Mouse (Mus musculus): ENCODE results near the gene Caskin2. TPM values are rescaled to one million over a fixed set of nuclear protein-coding genes. Genes with fewer than 3 reads are reported as not detected.
A peak's percentile ranks its signal among the peaks of the same experiment; 100 is the strongest.

The Caskin2 gene
- polyA plus RNA-seq, 1 experiment from 2014 or later = 6.6 TPM

DNA sequence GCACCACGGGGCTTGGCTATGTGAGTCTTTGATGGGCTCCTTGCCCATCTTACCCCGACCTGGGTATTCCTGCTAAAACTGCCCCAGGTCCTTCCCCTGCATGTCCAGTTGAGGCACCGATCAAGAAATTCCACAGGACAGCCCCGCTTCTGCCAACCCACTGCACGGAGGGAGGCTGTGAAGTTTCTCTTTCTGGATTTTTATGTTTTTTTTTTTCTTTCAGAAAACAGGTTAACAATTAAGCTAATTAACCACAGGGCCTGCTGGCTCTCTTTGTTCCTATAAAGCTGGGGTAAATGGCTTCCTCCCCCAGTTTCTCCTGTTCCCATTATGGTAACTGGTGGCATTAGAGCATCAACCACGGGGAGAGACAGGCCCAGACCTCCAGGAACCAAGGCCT lies 20.6 kb upstream of the Caskin2 start:
- Histone ChIP-seq H3K4me3 (ENCODE audit: low read depth, low read length) (no peak overlapping the region), H3K4me2 (replicated peaks; ENCODE audit: low read depth) (no peak overlapping the region), H3K4me1 (replicated peaks; ENCODE audit: control insufficient read depth, insufficient read depth) (peaks cover 15% of the 10 kb centered on the region), H3K27ac (replicated peaks) (peak overlapping the region; percentile 86), H3K27me3 (ENCODE audit: control insufficient read depth, insufficient read depth, low read length) (no peaks in the 10 kb centered on the region), H3K9me3 (ENCODE audit: control insufficient read depth, low read length) (no peaks in the 10 kb centered on the region), H3K36me3 (ENCODE audit: control insufficient read depth, insufficient read depth, low read length) (no peaks in the 10 kb centered on the region), H3K9ac (ENCODE audit: low read length) (peak overlapping the region; percentile 23; the same call in 1 of the 2 replicates)
- WGBS = 70% methylated on average over 6 of the region's 6 CpGs
- ATAC-seq (ENCODE audit: low FRiP score, low TSS enrichment) = no peak
- no peak for DNase-seq (ENCODE audit: low spot score)
- no peak for TF ChIP-seq CTCF (IDR thresholded peaks at IDR 0.05; ENCODE audit: low read depth)
- no peak for TF ChIP-seq EP300 (optimal IDR thresholded peaks at IDR 0.05)

DNA sequence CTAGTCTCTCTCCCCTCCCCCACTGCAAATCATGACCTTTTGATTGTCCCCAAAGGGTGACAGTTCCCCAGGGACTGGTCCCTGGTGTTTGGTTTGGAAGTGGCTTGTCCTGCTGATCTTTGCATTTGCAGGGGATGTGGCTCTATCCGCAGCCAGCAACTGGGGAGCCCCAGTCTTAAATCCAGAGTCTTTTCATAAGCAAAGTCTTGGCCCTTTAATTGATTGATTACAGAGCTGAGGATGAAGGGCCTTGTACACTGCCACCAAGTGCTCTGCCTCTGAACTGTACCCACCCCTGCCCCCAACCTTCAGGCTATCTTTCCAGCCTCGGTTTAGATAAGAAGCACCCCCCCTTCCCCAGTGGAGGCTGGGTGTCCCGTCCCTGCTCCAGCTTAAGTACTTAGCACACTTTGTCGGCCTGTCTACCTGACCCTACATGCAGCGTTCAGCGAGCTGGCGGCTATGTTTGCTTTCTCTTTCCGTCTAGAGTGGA lies 19.6 kb upstream of the Caskin2 start:
- ATAC-seq (ENCODE audit: low FRiP score, low TSS enrichment) (peak; percentile 46), DNase-seq (ENCODE audit: low spot score) (peak; percentile 77)
- Histone ChIP-seq H3K9me3 (ENCODE audit: control insufficient read depth, low read length) (no peaks in the 10 kb centered on the region), H3K9ac (ENCODE audit: low read length) (no peak overlapping the region), H3K27ac (replicated peaks) (peak overlapping the region; percentile 76), H3K4me3 (ENCODE audit: low read depth, low read length) (no peak overlapping the region), H3K4me1 (replicated peaks; ENCODE audit: control insufficient read depth, insufficient read depth) (peaks cover 15% of the 10 kb centered on the region), H3K36me3 (ENCODE audit: control insufficient read depth, insufficient read depth, low read length) (no peaks in the 10 kb centered on the region), H3K4me2 (replicated peaks; ENCODE audit: low read depth) (peak overlapping the region; percentile 33; the same call in 1 of the 2 replicates), H3K27me3 (ENCODE audit: control insufficient read depth, insufficient read depth, low read length) (no peaks in the 10 kb centered on the region)
- WGBS = 15% methylated on average over 8 of the region's 8 CpGs
- TF ChIP-seq EP300 (optimal IDR thresholded peaks at IDR 0.05) = no peak
- TF ChIP-seq CTCF (IDR thresholded peaks at IDR 0.05; ENCODE audit: low read depth) = peak; percentile 40

DNA sequence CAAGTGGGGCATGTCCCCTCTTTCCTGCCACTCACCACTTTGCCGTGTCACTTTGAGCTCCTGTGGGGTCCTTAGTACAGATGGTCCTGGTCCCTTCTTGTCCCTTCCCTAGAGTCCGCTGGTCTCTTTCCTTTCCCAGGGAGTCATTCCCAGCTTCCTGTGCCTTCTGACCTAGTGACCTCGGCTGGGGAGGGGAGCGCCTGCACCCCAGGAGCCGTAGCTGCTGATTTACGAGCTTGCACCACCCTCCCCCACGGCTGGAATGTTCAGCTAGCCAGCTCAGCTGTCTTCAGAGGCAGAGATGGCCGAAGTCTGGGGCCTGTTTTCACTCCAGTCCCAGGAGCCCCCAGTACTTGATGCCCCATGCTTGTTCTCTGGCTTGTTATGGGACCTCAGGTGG lies 19.1 kb upstream of the Caskin2 start:
- ATAC-seq (ENCODE audit: low FRiP score, low TSS enrichment) = no peak
- H3K9ac ChIP-seq (ENCODE audit: low read length) = 0 out of 2 replicates have a peak overlapping the region, but pooled peaks have one; percentile 35
- TF ChIP-seq EP300 (optimal IDR thresholded peaks at IDR 0.05) = no peak
- TF ChIP-seq CTCF (IDR thresholded peaks at IDR 0.05; ENCODE audit: low read depth) = no peak

DNA sequence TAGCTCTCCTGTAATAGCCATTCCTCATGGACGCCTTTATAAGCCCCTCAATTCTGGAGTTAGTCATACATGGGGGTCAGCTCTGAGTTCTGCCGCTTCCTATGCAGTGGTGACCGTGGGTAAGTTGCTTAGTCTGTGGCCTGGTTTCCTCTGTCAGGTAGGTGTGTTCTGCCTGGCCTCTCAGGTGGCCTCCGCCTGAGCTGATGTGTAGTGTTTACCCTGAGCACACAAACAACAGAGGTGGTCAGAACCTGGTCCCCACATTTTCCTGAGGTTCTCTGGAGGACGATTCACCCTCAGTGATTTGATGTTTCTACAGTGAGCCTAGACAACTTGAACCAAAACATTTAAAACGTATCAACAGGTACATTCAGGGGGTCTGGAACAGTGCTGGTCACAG lies 18.6 kb upstream of the Caskin2 start:
- Histone ChIP-seq H3K9ac (ENCODE audit: low read length) (0 out of 2 replicates have a peak overlapping the region, but pooled peaks have one; percentile 35), H3K27ac (replicated peaks) (peak overlapping the region; percentile 76), H3K36me3 (ENCODE audit: control insufficient read depth, insufficient read depth, low read length) (no peaks in the 10 kb centered on the region), H3K4me2 (replicated peaks; ENCODE audit: low read depth) (peak overlapping the region; percentile 33), H3K4me1 (replicated peaks; ENCODE audit: control insufficient read depth, insufficient read depth) (peaks cover 15% of the 10 kb centered on the region), H3K9me3 (ENCODE audit: control insufficient read depth, low read length) (no peaks in the 10 kb centered on the region), H3K27me3 (ENCODE audit: control insufficient read depth, insufficient read depth, low read length) (no peaks in the 10 kb centered on the region), H3K4me3 (ENCODE audit: low read depth, low read length) (no peak overlapping the region)
- TF ChIP-seq CTCF (IDR thresholded peaks at IDR 0.05; ENCODE audit: low read depth) (no peak), EP300 (optimal IDR thresholded peaks at IDR 0.05) (no peak)
- 53% methylated on average over 6 of the region's 6 CpGs for WGBS
- ATAC-seq (ENCODE audit: low FRiP score, low TSS enrichment) (peak; percentile 45; the same call in 1 of the 2 replicates), DNase-seq (ENCODE audit: low spot score) (no peak)

More for the DNA sequence above, 19.1 kb upstream of the Caskin2 start:
- 15% methylated on average over 8 of the region's 8 CpGs for WGBS
- DNase-seq (ENCODE audit: low spot score) = peak; percentile 63
- Histone ChIP-seq H3K27me3 (ENCODE audit: control insufficient read depth, insufficient read depth, low read length) (no peaks in the 10 kb centered on the region), H3K4me1 (replicated peaks; ENCODE audit: control insufficient read depth, insufficient read depth) (peaks cover 15% of the 10 kb centered on the region), H3K27ac (replicated peaks) (peak overlapping the region; percentile 76), H3K36me3 (ENCODE audit: control insufficient read depth, insufficient read depth, low read length) (no peaks in the 10 kb centered on the region), H3K4me3 (ENCODE audit: low read depth, low read length) (no peak overlapping the region), H3K4me2 (replicated peaks; ENCODE audit: low read depth) (peak overlapping the region; percentile 33; the same call in 1 of the 2 replicates), H3K9me3 (ENCODE audit: control insufficient read depth, low read length) (no peaks in the 10 kb centered on the region)

DNA sequence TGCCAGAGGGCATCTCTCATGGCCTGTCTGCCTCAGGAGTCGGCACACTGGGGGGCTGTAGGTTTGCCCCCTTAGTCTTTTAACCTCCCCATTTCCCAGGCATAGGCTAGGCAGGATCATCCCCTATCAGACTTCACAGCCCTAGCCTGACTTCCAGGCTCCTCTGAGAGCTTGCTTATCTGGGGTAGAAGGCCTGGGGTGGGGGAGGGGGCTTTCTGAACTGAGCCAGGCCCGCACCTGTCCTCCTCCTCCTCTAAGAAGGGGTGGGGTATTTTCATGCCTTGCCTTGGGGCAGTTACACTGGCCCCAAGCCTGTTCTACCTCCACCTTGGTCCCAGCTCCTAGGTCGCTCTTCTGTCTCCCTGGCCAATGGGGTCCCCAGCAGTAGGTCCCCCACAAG lies 18.1 kb upstream of the Caskin2 start:
- H3K4me2 ChIP-seq (replicated peaks; ENCODE audit: low read depth) = peak overlapping the region; percentile 27; the same call in 1 of the 2 replicates
- H3K36me3 ChIP-seq (ENCODE audit: control insufficient read depth, insufficient read depth, low read length) = no peaks in the 10 kb centered on the region
- H3K4me3 ChIP-seq (ENCODE audit: low read depth, low read length) = no peak overlapping the region
- H3K4me1 ChIP-seq (replicated peaks; ENCODE audit: control insufficient read depth, insufficient read depth) = peaks cover 15% of the 10 kb centered on the region
- no peaks in the 10 kb centered on the region for H3K27me3 ChIP-seq (ENCODE audit: control insufficient read depth, insufficient read depth, low read length)
- no peak overlapping the region for H3K9ac ChIP-seq (ENCODE audit: low read length)
- no peaks in the 10 kb centered on the region for H3K9me3 ChIP-seq (ENCODE audit: control insufficient read depth, low read length)
- WGBS = 38% methylated on average over 3 of the region's 3 CpGs
- DNase-seq (ENCODE audit: low spot score) (no peak), ATAC-seq (ENCODE audit: low FRiP score, low TSS enrichment) (0 out of 2 replicates have a peak, but pooled peaks have one; percentile 0)
- H3K27ac ChIP-seq (replicated peaks) = peak overlapping the region; percentile 76
- TF ChIP-seq CTCF (IDR thresholded peaks at IDR 0.05; ENCODE audit: low read depth) = no peak
- TF ChIP-seq EP300 (optimal IDR thresholded peaks at IDR 0.05) = no peak

DNA sequence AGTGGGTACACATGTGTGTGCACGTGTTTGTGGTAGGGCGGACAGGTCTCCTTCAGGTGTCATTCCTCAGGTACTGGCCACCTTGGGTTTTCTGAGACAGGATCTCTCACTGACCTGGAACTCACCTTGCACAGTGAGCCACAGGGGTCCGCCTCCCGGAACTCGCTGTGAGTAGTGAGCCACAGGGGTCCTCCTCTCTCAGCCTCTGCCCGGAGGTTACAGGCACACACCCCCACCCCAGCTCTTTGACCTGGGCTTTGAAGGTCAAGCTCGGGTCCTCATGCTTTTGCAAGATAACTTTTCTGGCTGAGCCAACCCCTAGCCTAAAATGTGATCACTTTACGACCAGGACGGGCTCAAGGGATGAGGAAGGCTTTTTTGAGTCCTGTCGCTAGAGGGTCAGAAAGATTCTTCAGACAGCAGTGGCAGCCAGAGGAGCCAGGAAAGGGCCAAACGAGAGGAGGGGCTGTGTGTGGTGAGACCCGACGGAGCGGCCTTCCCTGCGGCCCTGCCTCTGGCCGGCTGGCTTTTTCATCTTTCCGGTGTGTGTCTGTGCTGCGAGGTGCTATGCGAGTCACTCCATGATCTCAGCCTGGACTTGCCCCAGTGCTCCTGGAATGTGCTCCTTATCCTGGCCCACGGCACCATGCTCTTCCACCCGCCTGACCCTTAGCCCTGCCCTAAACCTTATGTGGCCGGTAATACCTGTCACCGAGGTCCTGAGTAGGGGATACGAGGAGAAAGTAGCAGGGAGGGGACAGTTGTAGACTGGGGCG lies 17.3 kb upstream of the Caskin2 start:
- 39% methylated on average over 25 of the region's 25 CpGs for WGBS
- ATAC-seq (ENCODE audit: low FRiP score, low TSS enrichment) (0 out of 2 replicates have a peak, but pooled peaks have one; percentile 5), DNase-seq (ENCODE audit: low spot score) (no peak)
- peaks cover 15% of the 10 kb centered on the region for H3K4me1 ChIP-seq (replicated peaks; ENCODE audit: control insufficient read depth, insufficient read depth)
- H3K27me3 ChIP-seq (ENCODE audit: control insufficient read depth, insufficient read depth, low read length) = no peaks in the 10 kb centered on the region
- H3K4me2 ChIP-seq (replicated peaks; ENCODE audit: low read depth) = peak overlapping the region; percentile 27
- no peak overlapping the region for H3K4me3 ChIP-seq (ENCODE audit: low read depth, low read length)
- TF ChIP-seq EP300 (optimal IDR thresholded peaks at IDR 0.05) (no peak), CTCF (IDR thresholded peaks at IDR 0.05; ENCODE audit: low read depth) (no peak)
- H3K9me3 ChIP-seq (ENCODE audit: control insufficient read depth, low read length) = no peaks in the 10 kb centered on the region
- H3K9ac ChIP-seq (ENCODE audit: low read length) = peak overlapping the region; percentile 18; the same call in 1 of the 2 replicates
- H3K36me3 ChIP-seq (ENCODE audit: control insufficient read depth, insufficient read depth, low read length) = no peaks in the 10 kb centered on the region
- peak overlapping the region; percentile 76 for H3K27ac ChIP-seq (replicated peaks)

Measured in stomach, postnatal 0 days (tissue).